1 mouse cellular context compared by ENCODE assay signal in genomic region chr5:32785313-32785915, GRCm38 (mm10).
TF ChIP-seq lines count a peak whose summit lies in the region.

TSS of gene Pisd (minus strand) at chr5:32785646.

TF ChIP-seq in MEL, 35 proteins besides CTCF, POLR2A, EP300 and RAD21 (continued from another document):
- TF ChIP-seq CHD2 (IDR thresholded peaks at IDR 0.05; ENCODE audit: low read length) (no peak), RCOR1 (IDR thresholded peaks at IDR 0.05; ENCODE audit: low read depth, low read length) (0 out of 2 replicates have a peak, but pooled peaks have one; percentile 46), BHLHE40 (IDR thresholded peaks at IDR 0.05; ENCODE audit: borderline replicate concordance, low read depth, low read length) (no peak), MXI1 (IDR thresholded peaks at IDR 0.05; ENCODE audit: low read depth, low read length) (peak; percentile 98), CHD1 (IDR thresholded peaks at IDR 0.05; ENCODE audit: low read depth, low read length) (no peak)
